Mouse (Mus musculus) thymus, adult 2 months (tissue): ENCODE measurements around the gene Tmem204.

Source experiments
- CTCF ChIP-seq: fragments of 200-500 bp; IDR thresholded peaks from 2 replicates; pipeline ENCODE4 v1.5.1; 2012; ENCODE audit warnings: mild to moderate bottlenecking, control low read depth, low read length, moderate library complexity, borderline replicate concordance; ENCODE audit not compliant: control insufficient read depth, poor library complexity, insufficient read depth; ENCODE audit errors: extremely low read depth
- POLR2A ChIP-seq: fragments of 200-500 bp; IDR thresholded peaks from 2 replicates; pipeline ENCODE4 v1.6.1; 2012; ENCODE audit warnings: mild to moderate bottlenecking, low read length, control low read depth, moderate library complexity; ENCODE audit not compliant: control insufficient read depth, poor library complexity, insufficient read depth; ENCODE audit errors: extremely low read depth

DNA sequence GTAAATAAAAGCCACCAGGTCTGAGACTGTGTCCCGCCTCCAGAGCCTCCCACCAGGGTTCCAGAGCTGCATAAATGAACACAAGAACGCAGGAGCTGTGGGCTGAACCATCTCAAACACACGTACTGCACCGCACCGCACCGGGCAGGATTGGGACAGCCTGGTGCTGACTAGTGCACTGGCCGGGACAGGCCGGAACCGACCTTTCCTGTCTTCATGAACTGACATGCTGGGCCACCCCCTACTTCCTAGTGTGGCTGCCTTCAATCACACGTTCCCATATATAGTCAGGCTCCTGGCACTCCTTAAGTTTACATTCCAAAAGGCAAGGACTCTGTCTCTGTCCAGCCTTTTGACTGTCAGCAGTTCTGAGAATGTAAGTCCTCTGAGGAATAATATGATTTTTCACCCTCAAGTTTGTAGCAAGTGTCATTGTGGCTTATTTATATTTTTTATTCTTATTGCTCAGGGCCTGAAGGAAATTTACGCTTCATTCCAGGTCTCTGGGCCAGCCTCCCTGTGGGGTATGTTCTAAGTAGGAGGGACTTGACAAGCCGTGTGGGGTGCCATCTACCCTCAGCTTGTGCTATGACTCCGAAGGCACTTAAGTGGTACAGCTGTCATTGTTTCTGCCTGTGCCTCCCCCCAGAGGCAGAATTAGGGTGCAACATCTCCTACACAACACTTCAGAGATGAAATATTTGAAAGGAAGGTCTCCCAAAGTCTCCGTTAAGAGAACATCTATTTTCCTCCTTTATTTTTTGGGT is 1.1 kb downstream of the Tmem204 start:
- TF ChIP-seq CTCF (no peak), POLR2A (no peak)
